In the genomic region with DNA sequence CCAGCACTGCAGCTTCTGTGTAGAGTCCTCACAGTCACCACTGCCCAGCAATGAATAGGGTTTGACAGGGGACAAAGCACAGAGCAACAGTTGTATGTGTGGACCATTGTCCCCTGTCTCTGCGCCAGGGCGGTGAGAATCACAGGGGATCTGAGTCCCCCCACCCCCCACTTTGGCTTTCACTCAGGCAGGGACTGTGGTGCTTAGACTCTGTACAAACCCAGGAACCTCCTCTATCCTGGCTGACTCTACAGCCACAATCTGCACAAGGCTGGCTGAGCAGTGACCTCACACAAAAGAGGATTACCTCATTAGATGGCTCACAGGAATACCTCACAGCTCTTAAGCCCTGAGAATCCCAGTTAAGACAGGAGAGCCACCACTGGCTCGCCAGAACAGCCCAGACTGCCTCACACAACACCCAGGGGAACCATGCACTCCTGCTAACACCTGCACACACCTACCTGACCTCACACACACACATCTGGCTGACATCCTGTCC, we compare ENCODE assay signal across 18 mouse cellular contexts.
A peak's percentile ranks its signal among the peaks of the same experiment; 100 is the strongest.
DNase-seq lines count a peak whose midpoint lies in the region; ATAC-seq lines count a peak whose summit lies in the region.
"Had no signal": no experiment of that assay in that cellular context is flagged by ENCODE, and none has a peak within 500 bp of the region (broad histone marks: within the 10 kb centered on the region; RNA-seq: fewer than 3 reads in every experiment).

No protein-coding gene starts in this region.

- no peak for DNase-seq in forebrain, embryonic 10.5 days (ENCODE audit: extremely low spot score, low spot score)
- peak; percentile 23 for DNase-seq in midbrain, embryonic 10.5 days (ENCODE audit: low spot score)
- DNase-seq in retina, postnatal 7 days (ENCODE audit: low read depth, low spot score): peak; percentile 74
- DNase-seq in right cerebral cortex, postnatal 25 days: no peak
- DNase-seq: adrenal gland, postnatal 25 days; liver, embryonic 13.5 days; thymus, postnatal 14 days had no signal

- peaks cover 9% of the 10 kb centered on the region; the same call in 1 of the 2 replicates for H3K9me3 ChIP-seq in forebrain, embryonic 10.5 days
- H3K9me3 ChIP-seq in forebrain, embryonic 12.5 days: peaks cover 5% of the 10 kb centered on the region
- H3K9me3 ChIP-seq in midbrain, embryonic 10.5 days (replicated peaks): peaks cover 6% of the 10 kb centered on the region
- peaks cover 4% of the 10 kb centered on the region for H3K9me3 ChIP-seq in midbrain, embryonic 16.5 days (replicated peaks; ENCODE audit: control insufficient read depth, low read length, poor library complexity, severe bottlenecking)
- H3K9me3 ChIP-seq in midbrain, embryonic 12.5 days: peaks cover 9% of the 10 kb centered on the region; the same call in 1 of the 2 replicates
- H3K9me3 ChIP-seq: intestine, embryonic 15.5 days; liver, embryonic 13.5 days had no signal

- ATAC-seq in forebrain, embryonic 12.5 days (ENCODE audit: low FRiP score): no peak
- ATAC-seq in midbrain, embryonic 16.5 days: no peak
- ATAC-seq in midbrain, embryonic 12.5 days (ENCODE audit: low FRiP score, low read depth): peak; percentile 57; the same call in 1 of the 2 replicates
- ATAC-seq: forebrain, embryonic 16.5 days; intestine, embryonic 15.5 days had no signal

- peaks cover 33% of the 10 kb centered on the region for H3K27me3 ChIP-seq in forebrain, embryonic 10.5 days (ENCODE audit: poor library complexity, severe bottlenecking)
- H3K27me3 ChIP-seq in forebrain, embryonic 12.5 days: peaks cover 41% of the 10 kb centered on the region; the same call in 1 of the 2 replicates
- peaks cover 12% of the 10 kb centered on the region; the same call in 1 of the 2 replicates for H3K27me3 ChIP-seq in midbrain, embryonic 10.5 days (ENCODE audit: low read depth, poor library complexity, severe bottlenecking)
- H3K27me3 ChIP-seq in midbrain, embryonic 16.5 days (ENCODE audit: control insufficient read depth, insufficient read depth, low read depth, low read length): no peaks in the 10 kb centered on the region
- peaks cover 11% of the 10 kb centered on the region; the same call in 1 of the 2 replicates for H3K27me3 ChIP-seq in midbrain, embryonic 12.5 days
- H3K27me3 ChIP-seq: intestine, embryonic 15.5 days; lung, embryonic 15.5 days had no signal

- peaks cover 69% of the 10 kb centered on the region for H3K4me1 ChIP-seq in forebrain, embryonic 10.5 days
- H3K4me1 ChIP-seq in forebrain, embryonic 12.5 days: peaks cover 55% of the 10 kb centered on the region
- H3K4me1 ChIP-seq in midbrain, embryonic 10.5 days: peaks cover 57% of the 10 kb centered on the region
- peaks cover 10% of the 10 kb centered on the region for H3K4me1 ChIP-seq in midbrain, embryonic 16.5 days (ENCODE audit: control insufficient read depth, insufficient read depth, low read length)
- peaks cover 37% of the 10 kb centered on the region for H3K4me1 ChIP-seq in midbrain, embryonic 12.5 days
- H3K4me1 ChIP-seq: intestine, embryonic 15.5 days; liver, embryonic 13.5 days had no signal

- H3K27ac ChIP-seq in forebrain, embryonic 10.5 days: peak overlapping the region; percentile 72
- H3K27ac ChIP-seq in forebrain, embryonic 12.5 days: no peak overlapping the region
- H3K27ac ChIP-seq in midbrain, embryonic 10.5 days (replicated peaks): peak overlapping the region; percentile 80
- no peak overlapping the region for H3K27ac ChIP-seq in midbrain, embryonic 16.5 days (ENCODE audit: low read length)
- H3K27ac ChIP-seq in midbrain, embryonic 12.5 days (replicated peaks): peak overlapping the region; percentile 69
- H3K27ac ChIP-seq: intestine, embryonic 15.5 days; kidney, postnatal 0 days; left cerebral cortex, adult 2 months; limb, embryonic 12.5 days; liver, embryonic 13.5 days; lung, embryonic 15.5 days had no signal

- WGBS in forebrain, embryonic 10.5 days: 24% methylated on average over 3 of the region's 3 CpGs
- 15% methylated on average over 3 of the region's 3 CpGs for WGBS in forebrain, embryonic 12.5 days
- WGBS in midbrain, embryonic 10.5 days: 32% methylated on average over 3 of the region's 3 CpGs
- WGBS in midbrain, embryonic 16.5 days: 21% methylated on average over 3 of the region's 3 CpGs
- 18% methylated on average over 3 of the region's 3 CpGs for WGBS in midbrain, embryonic 12.5 days

- no peak overlapping the region for H3K9ac ChIP-seq in forebrain, embryonic 12.5 days
- H3K9ac ChIP-seq in midbrain, embryonic 16.5 days (ENCODE audit: low read depth, low read length): no peak overlapping the region
- H3K9ac ChIP-seq in midbrain, embryonic 12.5 days (replicated peaks): no peak overlapping the region
- H3K9ac ChIP-seq: heart, embryonic 12.5 days; intestine, embryonic 15.5 days; limb, embryonic 12.5 days; liver, embryonic 13.5 days; lung, embryonic 15.5 days had no signal

- H3K4me2 ChIP-seq in forebrain, embryonic 12.5 days: no peak overlapping the region
- H3K4me2 ChIP-seq in midbrain, embryonic 16.5 days (ENCODE audit: low read length): no peak overlapping the region
- no peak overlapping the region for H3K4me2 ChIP-seq in midbrain, embryonic 12.5 days (replicated peaks)
- H3K4me2 ChIP-seq: heart, embryonic 12.5 days; intestine, embryonic 15.5 days; limb, embryonic 12.5 days; liver, embryonic 13.5 days; lung, embryonic 15.5 days had no signal

- no peaks in the 10 kb centered on the region for H3K36me3 ChIP-seq in forebrain, embryonic 10.5 days (replicated peaks)
- H3K36me3 ChIP-seq in forebrain, embryonic 12.5 days (replicated peaks): no peaks in the 10 kb centered on the region
- peaks cover 16% of the 10 kb centered on the region for H3K36me3 ChIP-seq in midbrain, embryonic 10.5 days
- H3K36me3 ChIP-seq in midbrain, embryonic 16.5 days (ENCODE audit: control insufficient read depth, insufficient read depth, low read length): peaks cover 3% of the 10 kb centered on the region; the same call in 1 of the 2 replicates
- H3K36me3 ChIP-seq in midbrain, embryonic 12.5 days: 0 out of 2 replicates have a peak, but pooled peaks cover 9% of the 10 kb centered on the region
- H3K36me3 ChIP-seq: heart, embryonic 12.5 days; intestine, embryonic 15.5 days; limb, embryonic 12.5 days; liver, embryonic 13.5 days; lung, embryonic 15.5 days had no signal

- H3K4me3 ChIP-seq in forebrain, embryonic 10.5 days: no peak overlapping the region
- no peak overlapping the region for H3K4me3 ChIP-seq in forebrain, embryonic 12.5 days (replicated peaks)
- H3K4me3 ChIP-seq in midbrain, embryonic 10.5 days: no peak overlapping the region
- H3K4me3 ChIP-seq in midbrain, embryonic 16.5 days (ENCODE audit: low read depth, low read length): no peak overlapping the region
- H3K4me3 ChIP-seq in midbrain, embryonic 12.5 days: no peak overlapping the region
- H3K4me3 ChIP-seq: heart, embryonic 12.5 days; intestine, embryonic 15.5 days; left cerebral cortex, adult 2 months; limb, embryonic 12.5 days; liver, embryonic 13.5 days; lung, embryonic 15.5 days; myocyte had no signal

Comparison
In these comparisons a context has a peak if more than half of its experiments do, and no peak if none do; other contexts are left out.
1. H3K27ac ChIP-seq: peak in forebrain, embryonic 10.5 days (single experiment), midbrain, embryonic 10.5 days (single experiment) and midbrain, embryonic 12.5 days (single experiment); none in forebrain, embryonic 12.5 days (single experiment) and midbrain, embryonic 16.5 days (single experiment).
2. DNase-seq: peak in midbrain, embryonic 10.5 days (single experiment) and retina, postnatal 7 days (single experiment); none in forebrain, embryonic 10.5 days (single experiment) and right cerebral cortex, postnatal 25 days (single experiment).